Mouse (Mus musculus): ENCODE data around the gene Dcdc2b.

DNA sequence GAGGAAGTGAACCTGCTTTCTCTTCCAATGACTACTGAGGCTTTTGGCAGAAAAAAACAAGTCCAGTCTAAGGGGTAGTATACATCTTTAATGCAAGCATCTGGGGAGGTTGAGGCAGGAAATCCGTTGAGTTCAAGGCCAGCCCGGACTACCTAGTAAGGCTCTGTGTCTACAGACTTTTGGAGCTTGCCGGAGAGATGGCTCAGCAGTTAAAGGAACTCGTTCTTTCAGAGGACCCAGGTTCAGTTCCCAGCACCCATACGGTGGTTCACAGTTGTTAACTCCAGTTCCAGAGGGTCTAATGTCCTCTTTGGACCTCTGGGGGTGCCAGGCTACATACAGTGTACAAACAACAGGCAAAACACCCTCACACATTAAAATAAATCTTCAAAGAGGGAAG, 4.0 kb upstream of the Dcdc2b start:
- TF ChIP-seq CTCF (IDR thresholded peaks at IDR 0.05; ENCODE audit: control insufficient read depth, insufficient read depth, insufficient read length) (no peak), CEBPB (IDR thresholded peaks at IDR 0.05; ENCODE audit: low read depth) (no peak), FOSL1 (IDR thresholded peaks at IDR 0.05; ENCODE audit: insufficient read depth, low read length, poor library complexity, severe bottlenecking) (no peak), MYOG (IDR thresholded peaks at IDR 0.05; ENCODE audit: control insufficient read depth, extremely low read depth, insufficient read length) (no peak), USF1 (IDR thresholded peaks at IDR 0.05; ENCODE audit: low read depth) (no peak), MAX (IDR thresholded peaks at IDR 0.05) (no peak), MYOD1 (IDR thresholded peaks at IDR 0.05; ENCODE audit: control insufficient read depth, insufficient read length, low read depth) (no peak)

All from C2C12 (cell line).